Mouse (Mus musculus): ENCODE results near the gene Rai1. TPM values are rescaled to one million over a fixed set of nuclear protein-coding genes. Genes with fewer than 3 reads are reported as not detected.

Rai1 gene
- total and polyA plus RNA-seq, 3 experiments = 26.3 to 101 (median 56.7) TPM

DNA sequence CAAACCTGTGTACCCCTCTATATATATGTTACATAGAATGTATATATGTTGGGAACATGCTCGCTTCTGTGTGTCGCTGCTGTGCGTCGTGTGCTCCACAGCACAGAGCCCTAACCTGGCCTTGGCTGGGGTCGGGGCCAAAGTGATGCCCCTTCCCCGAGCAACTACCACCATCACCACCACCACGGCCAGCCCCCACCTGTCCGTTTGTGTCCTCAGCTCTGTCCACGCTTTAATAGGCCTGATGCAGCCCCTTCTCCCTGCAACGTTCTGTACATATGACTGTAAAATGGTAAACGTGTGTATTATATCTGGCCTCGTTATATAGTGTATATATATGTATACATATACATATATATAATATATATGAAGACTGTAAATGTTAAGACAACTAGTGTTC, 93.8 kb downstream of the Rai1 start:
- Histone ChIP-seq H3K79me2 (ENCODE audit: control insufficient read depth, insufficient read depth, low read length, poor library complexity) (no peaks in the 10 kb centered on the region), H3K4me1 (ENCODE audit: control insufficient read depth in 1 of 2, insufficient read depth in 2 of 2, low read length in 2 of 2) (no peaks in the 10 kb centered on the region), H3K36me3 (ENCODE audit: control insufficient read depth in 1 of 2, insufficient read depth in 2 of 2, low read length in 2 of 2) (peaks cover 0 to 17% of the 10 kb centered on the region in 2 experiments; a peak in 2 of 4 replicates), H3K9ac (ENCODE audit: control insufficient read depth, low read depth, low read length, poor library complexity, severe bottlenecking) (no peak overlapping the region), H3K27me3 (ENCODE audit: control insufficient read depth in 1 of 2, insufficient read depth in 2 of 2, low read length in 2 of 2) (no peaks in the 10 kb centered on the region), H3K9me3 (replicated peaks; ENCODE audit: insufficient read depth, low read length) (no peaks in the 10 kb centered on the region), H3K4me3 (ENCODE audit: control insufficient read depth in 1 of 2, insufficient read depth in 1 of 2, low read depth in 2 of 2, low read length in 2 of 2) (no peak overlapping the region), H3K27ac (ENCODE audit: control insufficient read depth, low read depth, low read length) (no peak overlapping the region)
- DNase-seq (ENCODE audit: low read depth, low spot score) = no peak
- TF ChIP-seq POLR2AphosphoS2 (IDR thresholded peaks at IDR 0.05; ENCODE audit: low read length) = peak; percentile 66; the same call in 1 of the 2 replicates
- 0 out of 2 replicates have a peak, but pooled peaks have one; percentile 12 for TF ChIP-seq ZMIZ1 (IDR thresholded peaks at IDR 0.05; ENCODE audit: low read depth, low read length)
- TF ChIP-seq CHD1 (IDR thresholded peaks at IDR 0.05; ENCODE audit: low read depth, low read length) = no peak
- TF ChIP-seq SMC3 (IDR thresholded peaks at IDR 0.05; ENCODE audit: low read depth, low read length) = 0 out of 2 replicates have a peak, but pooled peaks have one; percentile 5

DNA sequence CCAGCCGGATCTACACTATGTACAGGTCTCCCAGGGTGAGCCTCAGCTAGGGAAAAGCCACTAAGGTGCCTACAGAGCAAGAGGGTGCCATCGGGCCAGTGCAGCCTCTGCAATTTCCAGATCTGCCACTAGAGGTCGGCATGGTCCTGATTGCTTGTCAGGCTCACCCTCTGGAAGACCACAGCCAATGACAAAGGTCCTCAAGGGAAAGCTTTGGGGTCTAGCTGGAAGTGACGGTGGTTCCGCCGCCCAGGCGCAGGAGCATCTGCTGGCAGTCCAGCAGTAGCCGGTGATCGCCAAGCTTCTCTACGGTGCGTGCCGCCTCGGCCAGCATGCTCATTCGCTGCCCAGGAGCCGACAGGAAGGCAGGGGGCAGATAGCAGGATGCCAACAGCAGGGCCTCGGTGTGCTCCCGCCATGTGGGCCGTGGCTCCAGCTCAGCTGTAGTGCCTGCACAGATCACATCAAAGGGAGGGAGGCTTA, 94.9 kb downstream of the Rai1 start:
- Histone ChIP-seq H3K27me3 (ENCODE audit: control insufficient read depth in 1 of 2, insufficient read depth in 2 of 2, low read length in 2 of 2) (no peaks in the 10 kb centered on the region), H3K9ac (ENCODE audit: control insufficient read depth, low read depth, low read length, poor library complexity, severe bottlenecking) (no peak overlapping the region), H3K36me3 (ENCODE audit: control insufficient read depth in 1 of 2, insufficient read depth in 2 of 2, low read length in 2 of 2) (peaks cover 0 to 27% of the 10 kb centered on the region in 2 experiments; a peak in 2 of 4 replicates), H3K79me2 (ENCODE audit: control insufficient read depth, insufficient read depth, low read length, poor library complexity) (no peaks in the 10 kb centered on the region), H3K4me1 (ENCODE audit: control insufficient read depth in 1 of 2, insufficient read depth in 2 of 2, low read length in 2 of 2) (no peaks in the 10 kb centered on the region), H3K4me3 (ENCODE audit: control insufficient read depth in 1 of 2, insufficient read depth in 1 of 2, low read depth in 2 of 2, low read length in 2 of 2) (no peak overlapping the region), H3K9me3 (replicated peaks; ENCODE audit: insufficient read depth, low read length) (no peaks in the 10 kb centered on the region), H3K27ac (ENCODE audit: control insufficient read depth, low read depth, low read length) (no peak overlapping the region)
- DNase-seq (ENCODE audit: low read depth, low spot score) = peak; percentile 92
- TF ChIP-seq HCFC1 (IDR thresholded peaks at IDR 0.05; ENCODE audit: low read depth, low read length) = no peak
- TF ChIP-seq USF2 (IDR thresholded peaks at IDR 0.05; ENCODE audit: borderline replicate concordance in 1 of 2, insufficient read depth in 1 of 2, low read depth in 1 of 2, low read length in 2 of 2) = no peak
- peak; percentile 85 for TF ChIP-seq SMC3 (IDR thresholded peaks at IDR 0.05; ENCODE audit: low read depth, low read length)
- no peak for TF ChIP-seq MYC (IDR thresholded peaks at IDR 0.05; ENCODE audit: low read depth, low read length)
- no peak for TF ChIP-seq TBP (IDR thresholded peaks at IDR 0.05; ENCODE audit: low read depth, low read length)
- TF ChIP-seq POLR2A (IDR thresholded peaks at IDR 0.05; ENCODE audit: control insufficient read depth in 1 of 2, insufficient read depth in 1 of 2, low read depth in 1 of 2, low read length in 2 of 2, poor library complexity in 1 of 2) = peak in 1 of 2 experiments; percentile 46; a peak in 1 of 4 replicates
- no peak for TF ChIP-seq MAFK (IDR thresholded peaks at IDR 0.05; ENCODE audit: borderline replicate concordance, low read depth, low read length)
- no peak; the same call in 1 of the 2 replicates for TF ChIP-seq ZMIZ1 (IDR thresholded peaks at IDR 0.05; ENCODE audit: low read depth, low read length)
- peak; percentile 72 for TF ChIP-seq ZC3H11A (IDR thresholded peaks at IDR 0.05; ENCODE audit: low read depth, low read length)
- no peak for TF ChIP-seq CHD2 (IDR thresholded peaks at IDR 0.05; ENCODE audit: low read length)
- TF ChIP-seq MEF2A (IDR thresholded peaks at IDR 0.05; ENCODE audit: extremely low read depth, insufficient replicate concordance, low read depth, low read length, poor library complexity, severe bottlenecking) = no peak
- TF ChIP-seq POLR2AphosphoS5 (IDR thresholded peaks at IDR 0.05; ENCODE audit: borderline replicate concordance, low read depth, low read length) = no peak
- TF ChIP-seq TAL1 (IDR thresholded peaks at IDR 0.05; ENCODE audit: low read length) = no peak
- TF ChIP-seq E2F4 (IDR thresholded peaks at IDR 0.05; ENCODE audit: borderline replicate concordance, low read depth, low read length) = no peak
- TF ChIP-seq MAZ (IDR thresholded peaks at IDR 0.05; ENCODE audit: low read depth, low read length) = no peak
- 0 out of 2 replicates have a peak, but pooled peaks have one; percentile 23 for TF ChIP-seq BHLHE40 (IDR thresholded peaks at IDR 0.05; ENCODE audit: borderline replicate concordance, low read depth, low read length)
- no peak for TF ChIP-seq GATA1 (IDR thresholded peaks at IDR 0.05; ENCODE audit: low read depth, low read length)
- TF ChIP-seq GABPA (IDR thresholded peaks at IDR 0.05; ENCODE audit: low read depth, low read length) = no peak
- TF ChIP-seq ZKSCAN1 (IDR thresholded peaks at IDR 0.05; ENCODE audit: low read depth, low read length) = no peak
- TF ChIP-seq CHD1 (IDR thresholded peaks at IDR 0.05; ENCODE audit: low read depth, low read length) = no peak
- peak; percentile 96 to 99 (median 97) for TF ChIP-seq CTCF (IDR thresholded peaks at IDR 0.05 in 2 of 3, conservative IDR thresholded peaks at IDR 0.05 in 1 of 3; ENCODE audit: control insufficient read depth in 1 of 3, insufficient read depth in 1 of 3, low read depth in 2 of 3, low read length in 3 of 3, poor library complexity in 1 of 3, severe bottlenecking in 1 of 3)
- TF ChIP-seq ELF1 (IDR thresholded peaks at IDR 0.05; ENCODE audit: low read depth, low read length) = no peak
- TF ChIP-seq NELFE (IDR thresholded peaks at IDR 0.05; ENCODE audit: low read depth, low read length) = no peak
- TF ChIP-seq MYB (IDR thresholded peaks at IDR 0.05; ENCODE audit: low read depth, low read length) = no peak
- no peak for TF ChIP-seq UBTF (IDR thresholded peaks at IDR 0.05; ENCODE audit: borderline replicate concordance, insufficient read depth, low read depth, low read length)
- TF ChIP-seq KAT2A (conservative IDR thresholded peaks at IDR 0.05; ENCODE audit: low read depth, low read length) = no peak
- no peak for TF ChIP-seq MAX (IDR thresholded peaks at IDR 0.05; ENCODE audit: low read length)
- no peak for TF ChIP-seq MXI1 (IDR thresholded peaks at IDR 0.05; ENCODE audit: low read depth, low read length)
- no peak for TF ChIP-seq ZNF384 (IDR thresholded peaks at IDR 0.05; ENCODE audit: low read depth, low read length)
- TF ChIP-seq EP300 (IDR thresholded peaks at IDR 0.05; ENCODE audit: low read depth in 1 of 2, low read length in 2 of 2) = no peak

Data from MEL (cell line).